Mouse (Mus musculus) limb, embryonic 12.5 days (tissue): Measurements from ENCODE around the gene Dusp12. TPM values are rescaled to one million over a fixed set of nuclear protein-coding genes. Genes with fewer than 3 reads are reported as not detected.
A peak's percentile ranks its signal among the peaks of the same experiment; 100 is the strongest.

Experiments
- ATAC-seq: fragments of 200-750 bp; cut with Nextera tagmentation; 2 replicates; pipeline ENCODE4 v1.8.0; 2017; ENCODE audit warnings: low read depth, moderate TSS enrichment; ENCODE audit not compliant: insufficient number of reproducible peaks, insufficient read depth, low FRiP score, low TSS enrichment
- H3K27ac ChIP-seq: fragments of 300-500 bp; sonication (generic); 2 replicates; pipeline ENCODE4 v1.5.1; 2016; ENCODE audit warnings: mild to moderate bottlenecking, moderate library complexity
- H3K27me3 ChIP-seq: fragments of 300-500 bp; sonication (generic); 2 replicates; pipeline ENCODE4 v1.6.1; 2016; ENCODE audit warnings: mild to moderate bottlenecking, moderate library complexity
- H3K36me3 ChIP-seq: fragments of 300-500 bp; sonication (generic); 2 replicates; pipeline ENCODE4 v1.6.1; 2016; ENCODE audit warnings: mild to moderate bottlenecking, moderate library complexity
- H3K4me1 ChIP-seq: fragments of 300-500 bp; sonication (generic); replicated peaks from 2 replicates; pipeline ENCODE4 v1.6.1; 2016
- H3K4me2 ChIP-seq: fragments of 300-500 bp; sonication (generic); 2 replicates; pipeline ENCODE4 v1.6.1; 2016; ENCODE audit warnings: mild to moderate bottlenecking, moderate library complexity
- H3K4me3 ChIP-seq: fragments of 300-500 bp; sonication (generic); replicated peaks from 2 replicates; pipeline ENCODE4 v1.5.1; 2016; ENCODE audit warnings: mild to moderate bottlenecking
- H3K9ac ChIP-seq: fragments of 300-500 bp; sonication (generic); replicated peaks from 2 replicates; pipeline ENCODE4 v1.6.1; 2016; ENCODE audit warnings: mild to moderate bottlenecking, moderate library complexity
- H3K9me3 ChIP-seq: fragments of 300-500 bp; sonication (generic); 2 replicates; pipeline ENCODE4 v1.6.1; 2016; ENCODE audit warnings: mild to moderate bottlenecking, moderate library complexity
- WGBS: fragments of 180-500 bp; shearing (Covaris S2); methylation state at CpG from one replicate; pipeline ENCODE4 v1.1.7; 2016; 5-methylcytosine and 5-hydroxymethylcytosine counted together
- polyA plus RNA-seq: library from polyadenylated mRNA; unstranded; fragments of >200 nt; fragmentation: Nextera tagmentation; extraction: Ambion mirVana; gene quantifications from 2 replicates; pipeline ENCODE4 v1.2.1, GENCODE M21; 2016

Dusp12 gene
- polyA plus RNA-seq, 1 experiment from 2014 or later, result 53.2 TPM

DNA sequence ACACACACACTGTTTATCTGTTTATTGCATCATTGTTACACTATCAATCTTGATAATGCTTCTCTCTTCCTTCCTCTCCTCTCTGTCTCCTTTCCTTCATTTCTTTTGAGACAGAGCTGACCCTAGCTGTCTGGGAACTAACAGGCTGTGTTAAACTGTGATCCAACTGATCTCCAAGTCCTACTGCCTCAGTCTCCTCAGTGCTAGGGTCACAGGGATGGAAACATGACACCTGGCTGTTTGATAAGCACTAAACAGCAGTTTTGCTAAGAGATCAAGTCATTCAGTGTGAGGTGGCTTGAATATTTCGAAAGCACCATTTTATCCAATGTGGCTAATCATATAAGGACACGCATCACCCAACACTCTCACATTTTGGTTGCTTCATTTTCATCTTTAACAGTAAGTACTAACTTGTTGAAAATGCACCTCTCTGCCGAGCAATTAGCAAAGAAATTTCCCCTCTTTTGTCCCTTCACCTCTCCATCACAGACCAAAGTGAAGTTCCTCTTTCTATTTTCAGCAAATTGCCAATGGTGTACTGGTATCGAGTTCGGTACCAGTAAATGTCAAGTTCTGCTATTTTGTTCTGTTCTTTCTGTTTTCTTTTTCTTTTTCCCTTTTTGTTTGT is 11.4 kb upstream of the Dusp12 start:
- WGBS, result 82% methylated on average over 5 of the region's 5 CpGs
- H3K4me1 ChIP-seq, result no peaks in the 10 kb centered on the region
- H3K4me2 ChIP-seq, result no peak overlapping the region
- H3K27me3 ChIP-seq, result peaks cover 17% of the 10 kb centered on the region
- no peak for ATAC-seq
- H3K27ac ChIP-seq, result no peak overlapping the region
- H3K4me3 ChIP-seq, result no peak overlapping the region
- H3K9me3 ChIP-seq, result no peaks in the 10 kb centered on the region
- H3K9ac ChIP-seq, result no peak overlapping the region
- no peaks in the 10 kb centered on the region for H3K36me3 ChIP-seq

DNA sequence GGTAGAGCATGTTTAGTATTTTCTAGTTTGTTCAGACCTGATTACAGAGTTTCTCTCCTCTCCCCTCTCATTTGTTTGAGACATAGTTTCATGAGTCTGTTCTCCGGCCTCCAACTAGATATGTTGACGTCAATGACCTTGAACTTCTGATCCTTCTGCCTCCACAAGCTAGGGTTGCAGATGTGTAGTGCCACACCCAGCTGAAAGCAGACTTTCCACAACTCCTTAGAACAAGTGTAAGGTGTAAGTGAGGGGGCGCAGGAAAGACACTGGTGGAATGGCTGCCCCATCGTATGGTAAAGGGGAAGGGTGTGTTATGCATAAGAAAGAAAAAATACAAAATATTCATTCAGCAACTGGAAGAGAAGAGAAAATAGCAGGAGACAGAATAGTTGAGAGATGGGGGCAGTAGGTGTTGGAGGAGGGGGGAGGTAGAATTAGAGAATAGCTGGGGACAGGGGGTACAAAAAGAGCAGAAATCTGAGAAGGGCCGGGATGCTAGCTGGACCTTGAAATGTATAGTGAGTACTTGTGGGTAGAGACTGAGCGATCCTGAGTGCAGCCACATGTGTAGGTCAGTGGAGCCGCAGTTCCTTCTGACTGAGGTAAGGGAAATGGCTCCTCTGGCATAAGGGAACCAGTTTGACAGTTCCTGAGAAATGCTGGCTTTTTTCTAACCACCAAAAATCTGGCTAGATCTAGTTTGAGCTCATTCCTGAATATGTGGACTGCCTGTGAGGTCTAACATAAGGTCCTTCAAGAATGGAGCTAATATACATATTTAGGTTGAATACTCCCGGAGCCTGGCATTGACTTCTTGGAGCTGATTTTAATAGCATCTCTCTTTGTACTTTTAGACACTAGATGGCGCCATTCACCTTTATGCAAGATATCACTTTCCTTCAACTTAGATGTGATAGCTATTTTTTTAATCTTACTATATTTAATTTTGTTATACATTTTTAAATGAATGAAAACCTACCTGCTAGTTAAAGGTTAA is 9.6 kb upstream of the Dusp12 start:
- ATAC-seq, result no peak
- Histone ChIP-seq H3K4me3 (no peak overlapping the region), H3K36me3 (no peaks in the 10 kb centered on the region), H3K9ac (no peak overlapping the region), H3K9me3 (no peaks in the 10 kb centered on the region), H3K4me1 (no peaks in the 10 kb centered on the region), H3K27ac (no peak overlapping the region), H3K27me3 (peaks cover 16% of the 10 kb centered on the region), H3K4me2 (no peak overlapping the region)
- 68% methylated on average over 9 of the region's 9 CpGs for WGBS

DNA sequence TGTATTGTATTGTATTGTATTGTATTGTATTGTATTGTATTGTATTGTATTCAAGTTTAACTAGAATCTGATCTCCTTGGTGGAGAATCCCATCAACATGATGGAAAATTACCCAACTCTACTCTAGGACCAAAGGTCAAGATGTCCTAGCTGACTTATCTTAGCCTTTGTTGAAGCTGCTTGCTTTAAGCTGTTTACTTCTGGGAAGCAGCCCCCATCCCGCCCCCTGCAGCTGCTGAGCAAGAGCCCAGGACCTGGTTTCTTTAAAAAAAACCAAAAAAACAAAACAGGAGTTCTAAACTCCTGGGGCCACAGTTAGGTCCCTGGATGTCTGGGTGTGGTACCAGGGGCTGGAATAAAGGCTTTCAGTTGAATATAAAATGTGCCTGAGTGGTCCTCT is 6.9 kb upstream of the Dusp12 start:
- no peak overlapping the region for H3K27ac ChIP-seq
- H3K4me1 ChIP-seq, result no peaks in the 10 kb centered on the region
- 74% methylated on average over 1 of the region's 1 CpGs for WGBS

DNA sequence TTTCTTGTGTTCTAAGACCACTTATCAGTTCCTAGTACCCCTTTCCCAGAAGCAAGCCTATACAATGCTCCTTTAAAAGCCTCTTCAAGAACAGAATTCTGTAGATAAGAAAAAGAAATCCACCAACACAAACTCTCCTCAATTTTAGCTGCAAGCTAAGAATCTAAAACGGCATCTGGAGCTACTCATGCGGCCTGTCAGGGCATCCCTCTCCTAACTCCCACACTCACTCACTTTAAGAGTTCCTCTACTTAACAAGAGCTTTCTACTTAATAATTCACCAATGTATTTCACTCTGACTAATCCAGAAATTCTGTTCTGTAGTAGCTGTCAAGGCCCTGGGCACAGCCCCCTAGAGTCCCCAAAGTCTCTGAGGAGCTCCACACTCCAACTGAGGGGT is 6.3 kb upstream of the Dusp12 start:
- WGBS, result 56% methylated on average over 2 of the region's 2 CpGs
- Histone ChIP-seq H3K4me3 (no peak overlapping the region), H3K27me3 (peaks cover 7% of the 10 kb centered on the region; the same call in 1 of the 2 replicates)

More for the DNA sequence above, 6.9 kb upstream of the Dusp12 start:
- no peak overlapping the region for H3K9ac ChIP-seq
- H3K27me3 ChIP-seq, result peaks cover 7% of the 10 kb centered on the region; the same call in 1 of the 2 replicates
- no peaks in the 10 kb centered on the region for H3K9me3 ChIP-seq
- no peaks in the 10 kb centered on the region for H3K36me3 ChIP-seq
- no peak overlapping the region for H3K4me2 ChIP-seq
- ATAC-seq, result no peak
- H3K4me3 ChIP-seq, result no peak overlapping the region

DNA sequence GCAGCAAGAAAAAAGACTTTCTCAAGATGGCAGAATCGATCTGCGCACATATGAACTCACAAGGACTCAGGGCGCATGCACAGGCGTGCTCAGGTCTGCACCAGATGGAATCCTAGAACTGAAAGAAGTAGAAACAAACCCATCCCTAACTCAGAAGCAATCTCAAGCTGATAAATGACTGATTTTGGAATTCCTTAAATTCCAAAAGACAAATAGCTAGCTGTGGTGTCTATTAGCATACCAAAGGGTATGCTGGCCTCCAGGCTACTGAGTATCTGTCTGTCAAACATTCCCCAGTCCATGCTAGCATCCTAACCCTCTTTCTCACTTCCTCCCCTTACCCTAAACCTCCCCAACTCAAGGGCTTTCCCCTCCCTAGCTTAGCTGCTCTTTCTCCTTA is 4.0 kb upstream of the Dusp12 start:
- Histone ChIP-seq H3K27me3 (peaks cover 7% of the 10 kb centered on the region; the same call in 1 of the 2 replicates), H3K4me1 (peaks cover 4% of the 10 kb centered on the region), H3K27ac (no peak overlapping the region), H3K4me2 (no peak overlapping the region), H3K4me3 (no peak overlapping the region), H3K9me3 (no peaks in the 10 kb centered on the region), H3K36me3 (no peaks in the 10 kb centered on the region), H3K9ac (no peak overlapping the region)
- 75% methylated on average over 4 of the region's 4 CpGs for WGBS
- ATAC-seq, result no peak

More for the DNA sequence above, 6.3 kb upstream of the Dusp12 start:
- Histone ChIP-seq H3K4me1 (no peaks in the 10 kb centered on the region), H3K9ac (no peak overlapping the region), H3K9me3 (no peaks in the 10 kb centered on the region), H3K4me2 (no peak overlapping the region), H3K27ac (no peak overlapping the region), H3K36me3 (no peaks in the 10 kb centered on the region)
- no peak for ATAC-seq

DNA sequence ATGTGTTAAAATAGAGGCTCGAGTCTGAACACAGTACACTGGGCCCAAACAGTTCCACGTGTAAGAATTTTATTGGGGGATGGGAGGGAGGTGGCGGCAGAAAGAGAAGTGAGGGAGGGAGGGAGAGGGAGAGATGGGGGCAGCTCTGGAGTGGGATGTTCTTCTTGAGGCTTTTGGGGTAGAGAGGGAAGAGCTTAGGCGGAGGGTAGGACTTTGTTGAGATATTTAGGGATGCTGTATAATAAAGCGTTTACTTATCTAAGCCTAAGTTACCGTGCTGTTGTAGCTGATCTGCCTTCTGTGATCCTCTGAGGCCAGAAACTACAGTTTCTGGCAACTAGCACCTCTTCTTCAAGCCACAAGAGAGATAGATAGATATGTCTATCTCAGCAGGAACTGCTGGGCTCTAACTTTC is 711 bp upstream of the Dusp12 start:
- ATAC-seq, result no peak
- Histone ChIP-seq H3K36me3 (peaks cover 7% of the 10 kb centered on the region), H3K27me3 (peaks cover 4% of the 10 kb centered on the region; the same call in 1 of the 2 replicates), H3K9me3 (no peaks in the 10 kb centered on the region), H3K9ac (no peak overlapping the region), H3K27ac (no peak overlapping the region), H3K4me3 (no peak overlapping the region), H3K4me1 (peaks cover 9% of the 10 kb centered on the region), H3K4me2 (peak overlapping the region; percentile 15; the same call in 1 of the 2 replicates)
- WGBS, result 20% methylated on average over 6 of the region's 6 CpGs

DNA sequence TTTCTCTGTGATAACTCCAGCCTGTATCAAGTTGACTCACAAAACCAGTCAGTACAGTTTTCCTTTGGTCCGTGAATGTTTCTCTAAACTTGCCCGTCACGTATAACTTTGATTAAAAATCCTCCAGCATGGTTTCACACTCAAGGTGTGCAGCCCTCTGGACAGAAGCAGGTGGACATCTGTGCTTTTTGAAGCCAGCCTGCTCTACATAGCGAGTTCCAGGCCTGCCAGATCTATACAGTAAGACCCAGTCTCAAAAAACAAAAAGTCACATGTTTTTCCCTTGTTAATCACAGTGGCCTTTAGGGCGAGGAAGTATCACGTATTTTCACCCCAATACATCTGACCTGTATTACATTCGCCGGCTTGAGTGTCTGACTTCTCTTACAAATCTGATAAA is 950 bp downstream of the Dusp12 start:
- Histone ChIP-seq H3K36me3 (peaks cover 23% of the 10 kb centered on the region), H3K4me3 (peak overlapping the region; percentile 91), H3K4me2 (peak overlapping the region; percentile 81), H3K27me3 (peaks cover 4% of the 10 kb centered on the region; the same call in 1 of the 2 replicates), H3K27ac (peak overlapping the region; percentile 7; the same call in 1 of the 2 replicates), H3K9me3 (no peaks in the 10 kb centered on the region), H3K9ac (peak overlapping the region; percentile 80), H3K4me1 (peaks cover 9% of the 10 kb centered on the region)
- no peak; the same call in 1 of the 2 replicates for ATAC-seq
- WGBS, result 21% methylated on average over 8 of the region's 8 CpGs

DNA sequence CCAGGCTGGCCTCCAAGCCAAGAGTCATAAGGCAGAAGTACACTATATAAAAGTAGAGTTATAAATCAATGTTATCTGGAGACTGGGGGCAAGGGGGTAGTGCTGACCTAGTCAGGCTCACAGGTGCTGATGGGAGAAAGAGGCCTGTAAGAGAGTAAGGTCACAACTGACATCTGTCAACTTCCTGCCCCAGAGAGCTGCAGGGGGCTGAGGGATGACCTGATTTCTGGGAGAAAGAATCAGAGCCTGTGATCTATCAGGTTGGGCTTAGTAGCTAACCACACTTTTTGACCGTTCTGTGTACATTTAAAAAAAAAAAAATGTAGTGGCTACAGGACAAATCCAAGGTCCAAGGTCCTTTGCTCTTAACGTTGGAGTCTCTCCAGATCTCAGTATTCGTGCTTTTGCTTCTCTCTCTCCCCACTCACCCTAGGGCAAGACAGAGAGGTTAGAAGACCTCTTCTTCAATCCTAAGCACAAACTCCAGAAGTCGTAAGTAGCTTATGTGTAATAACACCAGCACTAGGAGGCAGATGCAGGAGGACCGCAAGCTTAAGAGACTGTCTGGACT is 2.3 kb downstream of the Dusp12 start:
- Histone ChIP-seq H3K4me2 (no peak overlapping the region), H3K4me3 (no peak overlapping the region), H3K9ac (no peak overlapping the region), H3K36me3 (peaks cover 32% of the 10 kb centered on the region), H3K27ac (no peak overlapping the region), H3K9me3 (no peaks in the 10 kb centered on the region), H3K4me1 (peaks cover 9% of the 10 kb centered on the region), H3K27me3 (no peaks in the 10 kb centered on the region)
- whole genome bisulfite sequencing, result 85% methylated on average over 5 of the region's 5 CpGs
- ATAC-seq, result no peak

DNA sequence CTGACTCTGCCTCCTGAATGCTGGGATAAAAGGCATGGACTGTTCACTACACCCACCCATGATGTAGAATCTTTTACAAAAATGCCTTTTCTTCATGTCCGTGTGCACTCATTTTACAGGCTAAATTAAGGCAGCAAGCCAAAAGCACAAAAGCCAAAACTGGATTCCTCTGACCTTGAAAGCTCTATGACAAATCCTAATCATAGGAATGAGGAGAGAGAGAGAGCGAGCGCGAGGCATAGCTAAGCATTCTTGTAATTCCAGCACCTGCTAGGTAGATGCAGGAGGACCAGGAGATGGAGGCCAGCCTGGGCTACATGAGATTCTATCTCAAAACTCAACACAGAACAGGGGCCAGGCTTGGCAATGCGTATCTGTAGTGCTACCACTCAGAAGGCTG is 8.4 kb downstream of the Dusp12 start:
- H3K27ac ChIP-seq, result no peak overlapping the region
- no peak overlapping the region for H3K4me2 ChIP-seq
- H3K4me3 ChIP-seq, result no peak overlapping the region
- no peaks in the 10 kb centered on the region for H3K4me1 ChIP-seq
- ATAC-seq, result no peak
- H3K9ac ChIP-seq, result no peak overlapping the region
- 90% methylated on average over 5 of the region's 5 CpGs for WGBS
- H3K9me3 ChIP-seq, result no peaks in the 10 kb centered on the region
- H3K36me3 ChIP-seq, result peaks cover 73% of the 10 kb centered on the region
- no peaks in the 10 kb centered on the region for H3K27me3 ChIP-seq

DNA sequence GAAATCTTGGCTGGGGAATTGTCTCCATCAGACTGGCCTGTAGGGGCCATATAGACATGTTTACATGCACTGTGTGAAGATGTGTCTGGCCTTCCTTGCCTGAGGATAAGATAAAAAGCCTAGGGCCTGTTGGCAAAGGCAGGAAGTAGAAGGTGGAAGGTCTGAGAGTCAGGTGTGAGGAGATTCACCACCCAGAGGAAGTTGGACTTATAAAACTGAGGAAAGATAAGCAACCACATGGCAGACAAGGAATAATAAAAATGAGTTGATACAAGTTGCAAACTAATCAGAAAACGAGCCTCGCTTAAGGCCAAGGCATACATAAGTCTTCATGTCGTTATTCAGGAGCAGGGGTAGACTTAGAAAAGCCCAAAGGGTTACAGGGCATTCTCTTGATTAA is 9.7 kb downstream of the Dusp12 start:
- WGBS, result 67% methylated on average over 3 of the region's 3 CpGs
- Histone ChIP-seq H3K4me1 (no peaks in the 10 kb centered on the region), H3K4me3 (no peak overlapping the region), H3K27ac (no peak overlapping the region), H3K27me3 (no peaks in the 10 kb centered on the region), H3K9ac (no peak overlapping the region), H3K4me2 (no peak overlapping the region), H3K36me3 (peaks cover 68% of the 10 kb centered on the region), H3K9me3 (no peaks in the 10 kb centered on the region)
- ATAC-seq, result no peak

DNA sequence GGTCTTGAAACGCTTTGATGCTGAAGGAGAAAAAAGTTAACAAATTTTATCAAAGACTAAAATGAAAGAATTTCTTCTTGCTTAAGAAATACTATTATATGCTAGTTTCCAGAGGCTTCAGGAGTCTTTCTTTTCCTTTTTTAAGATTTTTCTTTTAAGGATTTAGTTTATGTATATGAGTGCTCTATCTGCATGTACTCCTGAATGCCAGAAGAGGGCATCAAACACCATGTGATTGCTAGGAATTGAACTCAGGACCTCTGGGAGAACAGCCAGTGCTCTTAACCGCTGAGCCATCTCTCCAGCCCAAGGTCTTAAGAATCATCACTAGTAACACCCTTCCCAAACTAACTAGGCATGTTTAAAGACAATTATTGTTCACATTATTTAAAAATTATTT is 13.4 kb downstream of the Dusp12 start:
- ATAC-seq, result no peak
- Histone ChIP-seq H3K4me2 (no peak overlapping the region), H3K4me1 (peaks cover 1% of the 10 kb centered on the region; the same call in 1 of the 2 replicates), H3K9ac (no peak overlapping the region), H3K36me3 (peaks cover 41% of the 10 kb centered on the region), H3K9me3 (no peaks in the 10 kb centered on the region), H3K27me3 (no peaks in the 10 kb centered on the region), H3K4me3 (no peak overlapping the region), H3K27ac (no peak overlapping the region)
- WGBS, result 94% methylated on average over 2 of the region's 2 CpGs
